Mouse (Mus musculus) mouse trophoblast stem cell (cell line): Measurements from ENCODE around the gene Gm45618.
"Not testable (repeated sequence)": the region's sequence is repeated elsewhere in the genome, so short reads cannot be mapped to it uniquely, and the experiment has no call there.

Experiments
- in situ Hi-C, 2 experiments: fragments of 300-500 bp; cut with MseI, MboI; formaldehyde crosslinking; loops; 2 replicates in 1 of 2; 3 replicates in 1 of 2; pipeline ENCODE4 v1.15.1; 2025

Gene Gm45618

DNA sequence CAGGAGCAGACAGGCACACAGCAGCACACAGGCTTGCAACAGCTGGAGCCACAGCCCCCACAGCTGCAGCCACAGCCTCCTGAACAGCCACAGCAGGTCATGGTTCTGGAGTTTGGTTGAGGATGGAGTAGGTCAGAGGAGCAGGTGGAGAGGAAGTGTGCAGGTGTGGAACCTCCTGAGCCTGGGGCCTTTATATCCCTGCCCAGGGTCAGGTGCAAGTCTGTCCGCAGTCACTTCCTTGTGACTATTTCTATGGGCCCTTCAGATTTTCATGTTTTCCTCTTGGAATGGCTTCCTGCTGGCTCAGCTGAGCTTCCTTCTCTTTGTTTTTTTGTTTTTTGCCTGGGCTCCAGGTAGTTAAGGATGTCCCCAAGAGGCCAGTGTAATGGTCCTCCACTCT lies at the start of gene Gm45618:
Gene Gm45618 (minus strand): TSS at position 101 of the 400 bp plus-strand sequence.
- in situ Hi-C loops: not testable (repeated sequence)

DNA sequence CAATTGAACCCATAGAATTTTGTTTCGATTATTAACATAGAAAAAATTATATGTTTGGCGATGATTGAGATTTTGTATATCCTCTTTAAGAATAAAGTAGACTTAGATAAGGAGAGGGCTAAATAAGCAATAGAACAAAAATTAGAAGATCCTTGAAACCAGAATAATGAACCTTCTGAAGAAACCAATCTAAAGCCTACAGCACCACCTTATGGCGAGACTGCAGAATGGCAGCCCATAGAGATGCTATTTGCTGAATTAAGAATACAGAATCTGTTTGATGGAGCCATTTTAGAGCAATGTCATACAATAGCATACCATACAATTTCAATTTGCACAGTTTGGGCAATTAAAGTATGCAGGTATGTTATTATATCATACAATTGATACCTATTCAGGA lies 49.3 kb upstream of the Gm45618 start:
- in situ Hi-C loops: no loop called here

DNA sequence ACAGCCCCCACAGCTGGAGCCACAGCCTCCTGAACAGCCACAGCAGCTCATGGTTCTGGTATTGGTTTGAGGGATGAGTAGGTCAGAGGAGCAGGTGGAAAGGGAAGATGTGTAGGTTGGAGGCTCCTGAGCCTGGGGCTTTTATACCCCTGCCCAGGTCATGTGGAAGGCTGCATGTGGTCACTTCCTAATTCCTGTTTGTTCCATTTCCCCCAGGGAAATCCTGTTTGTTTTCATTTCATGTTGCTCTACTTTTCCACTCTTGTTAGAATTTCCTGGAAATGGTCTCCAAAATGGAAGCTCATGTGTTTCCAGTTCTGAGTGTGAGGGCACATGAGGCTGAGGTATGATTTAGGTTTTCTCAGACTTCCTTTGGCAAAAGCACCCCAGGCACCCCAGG lies 45.1 kb upstream of the Gm45618 start, which contains the start of gene Gm4553:
Gene Gm4553 (minus strand): TSS at position 101 of the 400 bp plus-strand sequence.
- in situ Hi-C loops: not testable (repeated sequence)

DNA sequence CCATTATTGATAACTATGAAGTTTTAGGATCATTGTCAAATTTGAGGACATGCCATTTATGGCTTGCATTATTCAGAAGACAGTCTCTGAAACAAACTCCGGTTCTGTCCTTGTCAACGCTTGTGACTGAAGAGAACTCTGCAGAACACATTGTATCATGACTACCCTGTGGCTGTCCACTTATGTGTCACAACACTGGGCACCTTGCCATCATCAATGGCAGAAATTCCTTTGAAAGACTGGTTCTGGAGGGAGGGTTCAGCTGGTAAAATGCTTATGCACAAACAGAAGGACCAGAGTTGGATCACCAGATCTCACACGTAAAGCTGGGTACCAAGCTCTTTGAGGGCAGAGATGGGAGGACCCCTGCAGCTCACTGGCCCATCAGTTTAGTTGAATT lies 38.8 kb upstream of the Gm45618 start:
- in situ Hi-C loops: no loop called here

DNA sequence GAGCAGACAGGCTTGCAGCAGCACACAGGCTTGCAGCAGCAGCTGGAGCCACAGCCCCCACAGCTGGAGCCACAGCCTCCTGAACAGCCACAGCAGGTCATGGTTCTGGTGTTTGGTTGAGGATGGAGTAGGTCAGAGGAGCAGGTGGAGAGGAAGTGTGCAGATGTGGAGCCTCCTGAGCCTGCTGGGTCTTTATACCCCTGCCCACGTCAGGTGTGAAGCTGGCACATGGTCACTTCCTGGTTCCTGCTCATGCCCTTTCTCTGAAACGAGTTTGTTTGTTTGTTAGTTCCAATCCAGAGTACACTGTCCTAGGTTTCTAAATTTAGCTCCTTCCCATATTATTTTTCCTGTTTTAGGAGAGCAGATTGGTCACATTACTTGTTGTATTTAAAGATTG lies 36.5 kb upstream of the Gm45618 start, which contains the start of gene Gm29735:
Gene Gm29735 (minus strand): TSS at position 101 of the 400 bp plus-strand sequence.
- in situ Hi-C loops: not testable (repeated sequence)

DNA sequence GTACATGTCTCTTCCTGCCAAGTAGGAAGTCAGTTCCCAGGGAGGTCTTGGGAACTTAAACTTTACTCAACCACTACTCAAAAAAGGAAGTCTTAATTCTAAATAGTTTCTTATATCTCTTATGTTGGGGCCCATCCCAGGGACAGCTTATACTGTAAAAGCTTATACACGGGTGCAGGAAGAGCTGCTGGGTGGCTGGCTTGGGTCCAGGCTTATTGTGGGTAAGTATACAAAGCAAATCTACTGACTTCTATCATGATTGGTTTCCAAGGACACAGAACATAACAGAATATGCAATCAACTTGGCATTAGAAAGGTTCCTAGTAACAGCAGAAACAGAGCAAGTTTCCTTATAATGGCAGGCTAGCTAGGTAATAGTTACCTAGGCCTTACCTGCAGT lies 34.8 kb upstream of the Gm45618 start:
- in situ Hi-C loops: no loop called here

DNA sequence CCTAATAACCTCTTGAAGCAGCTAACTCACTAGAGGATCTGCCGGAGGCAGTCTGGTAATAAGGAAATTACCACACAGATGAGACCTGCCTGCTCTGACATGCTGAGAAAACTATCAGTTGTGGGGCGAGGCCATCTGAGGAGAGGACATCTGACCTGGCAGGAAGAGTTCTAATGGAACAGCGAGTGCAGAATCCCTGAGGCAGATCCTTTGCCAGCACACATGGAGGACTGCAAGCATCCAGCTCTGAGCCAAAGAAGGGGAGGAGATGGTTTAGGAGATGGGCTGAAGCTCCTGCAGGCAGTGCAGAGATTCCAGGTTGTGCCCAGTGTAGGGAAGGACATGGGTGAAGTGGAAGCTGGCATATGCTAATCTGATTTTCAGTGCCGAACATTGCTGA lies 31.7 kb upstream of the Gm45618 start:
- in situ Hi-C loops: no loop called here

DNA sequence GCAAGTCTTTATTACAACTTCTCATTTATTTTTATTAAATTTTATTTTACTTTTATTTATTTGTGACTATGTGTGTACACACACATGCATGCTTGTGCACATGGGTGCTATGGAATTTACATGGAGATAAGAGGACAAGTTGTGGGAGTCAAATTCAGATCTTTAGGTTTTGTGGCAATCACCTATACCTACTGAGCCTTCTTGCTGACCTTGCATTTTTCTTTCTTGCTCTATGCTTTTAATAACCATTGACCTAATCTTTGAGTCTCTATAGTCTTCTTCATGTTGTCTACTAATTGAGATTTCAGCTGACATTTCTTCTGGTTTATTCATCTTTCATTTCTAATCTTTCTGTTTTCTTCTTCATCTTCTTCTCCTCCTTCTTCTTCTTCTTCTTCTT lies 28.1 kb upstream of the Gm45618 start:
- in situ Hi-C loops: loop anchor here in 1 of 2 experiments (10.0 kb wide), 1 partner anchor 96 kb away; the partner anchor contains the start of gene Gm40460

GRCm38 (mm10) chr7:142146033-142146432 lies 25.5 kb upstream of the Gm45618 start:
- in situ Hi-C loops: loop anchor here in 1 of 2 experiments (10.0 kb wide), 1 partner anchor 99 kb away; the partner anchor contains the start of gene Gm40460

- in situ Hi-C loops: loop anchor here in 1 of 2 experiments (10.0 kb wide), 1 partner anchor 99 kb away; the partner anchor contains the start of gene Gm40460
These were observed 24.9 kb upstream of the Gm45618 start for GRCm38 (mm10) chr7:142145413-142145940.

DNA sequence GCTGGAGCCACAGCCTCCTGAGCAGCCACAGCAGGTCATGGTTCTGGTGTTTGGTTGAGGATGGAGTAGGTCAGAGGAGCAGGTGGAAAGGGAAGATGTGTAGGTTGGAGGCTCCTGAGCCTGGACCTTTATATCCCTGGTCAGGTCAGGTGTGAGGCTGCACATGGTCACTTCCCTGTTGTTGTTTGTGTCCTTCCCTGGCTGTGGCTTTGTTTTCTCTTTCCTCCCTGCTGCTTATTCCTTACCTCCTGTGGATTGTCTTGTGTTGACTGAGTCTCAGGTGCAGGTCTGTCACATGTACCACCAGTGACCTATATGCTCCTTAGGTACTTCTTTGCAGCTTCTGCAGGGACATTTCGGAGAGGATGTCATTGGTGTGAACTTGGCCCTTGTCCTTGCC lies 24.0 kb upstream of the Gm45618 start, which contains the start of gene Gm45337:
Gene Gm45337 (minus strand): TSS at position 101 of the 400 bp plus-strand sequence.
- in situ Hi-C loops: loop anchor here in 1 of 2 experiments (10.0 kb wide), 1 partner anchor 100 kb away; the partner anchor contains the start of gene Gm40460

GRCm38 (mm10) chr7:142143506-142144010 lies 23.0 kb upstream of the Gm45618 start:
- in situ Hi-C loops: loop anchor here in 1 of 2 experiments (10.0 kb wide), 1 partner anchor 101 kb away; the partner anchor contains the start of gene Gm40460

DNA sequence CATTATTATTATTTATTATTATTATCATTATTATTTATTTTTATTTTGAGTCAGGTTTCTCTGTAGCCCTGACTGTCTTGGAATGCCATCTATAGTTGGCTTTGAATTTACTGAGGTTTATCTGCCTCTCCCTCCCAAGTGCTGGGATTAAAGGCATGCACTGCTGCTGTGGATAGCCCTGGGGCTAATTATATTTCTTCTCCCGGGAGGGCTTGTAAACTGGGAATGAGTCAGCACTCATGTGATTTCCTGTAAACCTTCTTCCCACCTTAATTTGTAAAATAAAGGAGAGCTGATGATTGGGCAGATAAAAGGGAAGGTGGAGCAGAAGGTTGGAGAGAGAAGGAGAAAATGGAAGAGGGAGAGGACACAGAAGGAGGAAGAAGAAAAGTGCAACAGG lies 20.2 kb upstream of the Gm45618 start:
- in situ Hi-C loops: loop anchor here in 1 of 2 experiments (10.0 kb wide), 1 partner anchor 104 kb away; the partner anchor contains the start of gene Gm40460

DNA sequence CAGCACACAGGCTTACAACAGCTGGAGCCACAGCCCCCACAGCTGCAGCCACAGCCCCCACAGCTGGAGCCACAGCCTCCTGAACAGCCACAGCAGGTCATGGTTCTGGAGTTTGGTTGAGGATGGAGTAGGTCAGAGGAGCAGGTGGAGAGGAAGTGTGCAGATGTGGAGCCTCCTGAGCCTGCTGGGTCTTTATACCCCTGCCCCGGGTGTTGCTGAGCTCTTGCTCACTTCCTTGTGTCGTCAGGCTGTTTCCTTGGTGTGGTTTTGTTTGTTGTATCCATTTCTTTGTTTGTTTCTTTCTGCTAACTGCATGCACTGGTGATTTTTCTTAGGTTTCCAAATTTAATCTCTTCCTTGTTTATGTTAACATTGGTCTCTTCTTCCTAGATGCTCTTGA lies 15.4 kb upstream of the Gm45618 start, which contains the start of gene Gm39115:
Gene Gm39115 (minus strand): TSS at position 101 of the 400 bp plus-strand sequence.
- in situ Hi-C loops: not testable (repeated sequence)

GRCm38 (mm10) chr7:142134206-142134995 lies 13.9 kb upstream of the Gm45618 start:
- in situ Hi-C loops: no loop called here

- in situ Hi-C loops: no loop called here
These were observed 8.3 kb upstream of the Gm45618 start for GRCm38 (mm10) chr7:142128843-142129242.

- in situ Hi-C loops: no loop called here
These were observed 897 bp downstream of the Gm45618 start for GRCm38 (mm10) chr7:142119632-142120031.

GRCm38 (mm10) chr7:142104747-142105146 lies 15.8 kb downstream of the Gm45618 start:
- in situ Hi-C loops: no loop called here

DNA sequence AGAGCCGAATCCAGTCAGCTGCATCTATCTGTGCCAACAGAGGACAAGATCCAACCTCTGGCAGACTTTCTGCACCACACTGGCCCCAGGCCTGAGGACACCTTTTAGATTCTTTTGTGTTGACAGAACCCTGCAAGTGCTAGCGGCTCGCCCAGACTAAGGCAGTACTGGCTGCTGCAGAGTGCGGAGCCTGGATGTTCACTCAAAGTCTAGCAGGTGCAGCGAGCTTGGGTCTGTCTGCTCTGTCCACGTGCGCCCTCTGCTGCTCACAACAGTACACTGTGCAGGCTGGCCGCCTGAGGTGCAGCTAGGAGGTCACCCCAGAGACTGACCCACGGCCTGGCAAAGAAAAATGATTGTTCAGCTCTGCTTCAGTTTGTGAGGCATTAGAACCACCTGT lies 22.8 kb downstream of the Gm45618 start:
- in situ Hi-C loops: no loop called here

DNA sequence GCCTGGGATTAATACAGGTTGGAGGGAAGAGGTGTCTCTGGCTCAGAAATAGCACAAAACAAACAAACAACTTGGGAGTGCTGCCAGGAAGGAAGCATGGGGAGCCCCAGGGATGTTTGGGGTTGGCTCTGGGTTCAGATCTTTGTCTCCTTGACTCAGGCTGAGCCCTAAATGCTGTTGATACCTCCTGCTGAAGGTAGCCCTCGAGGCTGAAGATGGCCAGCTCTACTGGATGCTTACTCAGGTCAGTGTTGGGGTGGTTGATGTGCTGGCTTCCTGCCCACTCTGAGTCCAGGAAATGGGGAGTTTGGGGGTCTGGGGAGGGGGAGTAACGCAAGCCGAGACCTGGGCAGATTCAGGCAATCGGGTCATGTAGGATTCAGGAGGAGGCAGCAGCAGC lies 23.8 kb downstream of the Gm45618 start:
- in situ Hi-C loops: no loop called here

DNA sequence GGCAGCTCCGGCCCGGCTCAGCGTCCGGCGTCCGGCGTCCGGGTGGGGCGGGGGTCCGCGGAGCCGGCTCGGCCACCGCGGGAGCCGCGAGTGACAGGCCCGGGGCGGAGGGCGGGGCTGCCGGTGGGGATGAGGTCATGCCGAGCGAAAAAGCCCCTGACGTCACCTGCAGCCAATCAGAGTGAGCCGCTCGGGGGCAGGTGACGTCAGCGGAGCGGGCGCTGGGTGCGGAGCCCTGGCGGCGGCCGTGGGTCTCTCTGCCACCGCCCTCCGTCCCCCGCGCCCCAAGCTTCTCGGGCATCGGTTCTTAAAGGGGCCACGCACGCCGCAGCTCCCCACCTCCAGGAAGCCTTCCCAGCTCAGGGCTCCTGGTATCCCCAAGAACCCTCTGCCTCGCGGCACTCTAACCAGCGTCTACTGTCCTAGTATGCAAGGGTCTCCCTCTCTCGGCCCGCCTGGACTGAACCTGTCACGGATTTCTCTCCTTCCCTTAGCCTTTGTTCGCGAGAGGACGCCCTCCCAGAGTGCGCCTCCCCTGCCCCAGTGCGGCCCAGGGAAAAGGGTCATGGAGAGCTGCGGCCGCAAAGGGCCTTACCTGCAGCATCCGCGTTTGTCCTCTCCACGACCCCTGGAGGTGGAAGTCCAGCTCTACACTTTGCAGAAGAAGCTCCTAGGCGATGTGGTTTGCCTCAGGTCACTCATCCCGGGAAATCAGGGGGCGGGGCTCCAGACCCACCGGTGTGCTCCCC lies 25.2 kb downstream of the Gm45618 start, which contains the start of gene Dusp8:
Gene Dusp8 (minus strand): TSS at position 661 of the 749 bp plus-strand sequence.
- in situ Hi-C loops: no loop called here
